Mouse (Mus musculus): ENCODE data around the gene Kctd10.

GRCm38 (mm10) chr5:114372565-114372964 lies 7.7 kb downstream of the Kctd10 start:
- TF ChIP-seq CTCF (conservative IDR thresholded peaks at IDR 0.05; ENCODE audit: low read length) (no peak), NANOG (IDR thresholded peaks at IDR 0.05; ENCODE audit: borderline replicate concordance, low read length) (no peak)
